Mouse (Mus musculus) limb, embryonic 12.5 days (tissue): Measurements from ENCODE around the gene Noc3l. TPM values are rescaled to one million over a fixed set of nuclear protein-coding genes. Genes with fewer than 3 reads are reported as not detected.

Source experiments
- ATAC-seq: fragments of 200-750 bp; cut with Nextera tagmentation; 2 replicates; pipeline ENCODE4 v1.8.0; 2017; ENCODE audit warnings: low read depth, moderate TSS enrichment; ENCODE audit not compliant: insufficient number of reproducible peaks, insufficient read depth, low FRiP score, low TSS enrichment
- H3K27ac ChIP-seq: fragments of 300-500 bp; sonication (generic); 2 replicates; pipeline ENCODE4 v1.5.1; 2016; ENCODE audit warnings: mild to moderate bottlenecking, moderate library complexity
- H3K27me3 ChIP-seq: fragments of 300-500 bp; sonication (generic); 2 replicates; pipeline ENCODE4 v1.6.1; 2016; ENCODE audit warnings: mild to moderate bottlenecking, moderate library complexity
- H3K36me3 ChIP-seq: fragments of 300-500 bp; sonication (generic); 2 replicates; pipeline ENCODE4 v1.6.1; 2016; ENCODE audit warnings: mild to moderate bottlenecking, moderate library complexity
- H3K4me1 ChIP-seq: fragments of 300-500 bp; sonication (generic); replicated peaks from 2 replicates; pipeline ENCODE4 v1.6.1; 2016
- H3K4me2 ChIP-seq: fragments of 300-500 bp; sonication (generic); 2 replicates; pipeline ENCODE4 v1.6.1; 2016; ENCODE audit warnings: mild to moderate bottlenecking, moderate library complexity
- H3K4me3 ChIP-seq: fragments of 300-500 bp; sonication (generic); replicated peaks from 2 replicates; pipeline ENCODE4 v1.5.1; 2016; ENCODE audit warnings: mild to moderate bottlenecking
- H3K9ac ChIP-seq: fragments of 300-500 bp; sonication (generic); replicated peaks from 2 replicates; pipeline ENCODE4 v1.6.1; 2016; ENCODE audit warnings: mild to moderate bottlenecking, moderate library complexity
- H3K9me3 ChIP-seq: fragments of 300-500 bp; sonication (generic); 2 replicates; pipeline ENCODE4 v1.6.1; 2016; ENCODE audit warnings: mild to moderate bottlenecking, moderate library complexity
- WGBS: fragments of 180-500 bp; shearing (Covaris S2); methylation state at CpG from one replicate; pipeline ENCODE4 v1.1.7; 2016; 5-methylcytosine and 5-hydroxymethylcytosine counted together
- polyA plus RNA-seq: library from polyadenylated mRNA; unstranded; fragments of >200 nt; fragmentation: Nextera tagmentation; extraction: Ambion mirVana; gene quantifications from 2 replicates; pipeline ENCODE4 v1.2.1, GENCODE M21; 2016

The Noc3l gene
- polyA plus RNA-seq, 1 experiment from 2014 or later = 10.0 TPM

GRCm38 (mm10) chr19:38818191-38818590 lies 846 bp downstream of the Noc3l start:
- no peaks in the 10 kb centered on the region for H3K9me3 ChIP-seq
- H3K36me3 ChIP-seq = peaks cover 31% of the 10 kb centered on the region
- no peak overlapping the region for H3K27ac ChIP-seq
- peaks cover 11% of the 10 kb centered on the region for H3K4me1 ChIP-seq
- H3K9ac ChIP-seq = peak overlapping the region; percentile 79; the same call in 1 of the 2 replicates
- H3K4me2 ChIP-seq = peak overlapping the region; percentile 86
- no peak for ATAC-seq
- peak overlapping the region; percentile 83 for H3K4me3 ChIP-seq
- WGBS = 40% methylated on average over 8 of the region's 8 CpGs
- H3K27me3 ChIP-seq = no peaks in the 10 kb centered on the region

- WGBS = 96% methylated on average over 6 of the region's 6 CpGs
- Histone ChIP-seq H3K9ac (no peak overlapping the region), H3K27ac (no peak overlapping the region), H3K4me2 (no peak overlapping the region), H3K4me1 (no peaks in the 10 kb centered on the region), H3K4me3 (no peak overlapping the region), H3K9me3 (no peaks in the 10 kb centered on the region), H3K27me3 (no peaks in the 10 kb centered on the region), H3K36me3 (peaks cover 85% of the 10 kb centered on the region)
- no peak for ATAC-seq
These were observed 20.2 kb downstream of the Noc3l start for GRCm38 (mm10) chr19:38798801-38799200.

GRCm38 (mm10) chr19:38798291-38798690 lies 20.7 kb downstream of the Noc3l start:
- no peak for ATAC-seq
- no peak overlapping the region for H3K9ac ChIP-seq
- 80% methylated on average over 1 of the region's 1 CpGs for WGBS
- H3K27ac ChIP-seq = no peak overlapping the region
- no peaks in the 10 kb centered on the region for H3K9me3 ChIP-seq
- H3K4me3 ChIP-seq = no peak overlapping the region
- no peaks in the 10 kb centered on the region for H3K27me3 ChIP-seq
- no peaks in the 10 kb centered on the region for H3K4me1 ChIP-seq
- no peak overlapping the region for H3K4me2 ChIP-seq
- H3K36me3 ChIP-seq = peaks cover 85% of the 10 kb centered on the region

GRCm38 (mm10) chr19:38796546-38796945 lies 22.5 kb downstream of the Noc3l start:
- WGBS = 83% methylated on average over 5 of the region's 5 CpGs

GRCm38 (mm10) chr19:38793563-38794045 lies 25.4 kb downstream of the Noc3l start:
- WGBS = 95% methylated on average over 7 of the region's 7 CpGs
- H3K4me1 ChIP-seq = no peaks in the 10 kb centered on the region
- no peaks in the 10 kb centered on the region for H3K27me3 ChIP-seq
- H3K27ac ChIP-seq = no peak overlapping the region
- H3K4me3 ChIP-seq = no peak overlapping the region
- H3K4me2 ChIP-seq = no peak overlapping the region
- H3K36me3 ChIP-seq = peaks cover 92% of the 10 kb centered on the region
- no peaks in the 10 kb centered on the region for H3K9me3 ChIP-seq
- no peak overlapping the region for H3K9ac ChIP-seq
- ATAC-seq = no peak

More at GRCm38 (mm10) chr19:38796546-38796945, 22.5 kb downstream of the Noc3l start:
- H3K4me2 ChIP-seq = no peak overlapping the region
- no peaks in the 10 kb centered on the region for H3K27me3 ChIP-seq
- H3K4me3 ChIP-seq = no peak overlapping the region
- no peak for ATAC-seq
- no peak overlapping the region for H3K27ac ChIP-seq
- no peaks in the 10 kb centered on the region for H3K4me1 ChIP-seq
- H3K36me3 ChIP-seq = peaks cover 84% of the 10 kb centered on the region
- H3K9ac ChIP-seq = no peak overlapping the region
- H3K9me3 ChIP-seq = no peaks in the 10 kb centered on the region

GRCm38 (mm10) chr19:38787756-38788155 lies 31.3 kb downstream of the Noc3l start:
- ATAC-seq = no peak

GRCm38 (mm10) chr19:38783542-38783941 lies 35.5 kb downstream of the Noc3l start:
- Histone ChIP-seq H3K27me3 (no peaks in the 10 kb centered on the region), H3K9me3 (no peaks in the 10 kb centered on the region), H3K4me2 (no peak overlapping the region), H3K4me1 (0 out of 2 replicates have a peak, but pooled peaks cover 3% of the 10 kb centered on the region), H3K4me3 (no peak overlapping the region), H3K27ac (no peak overlapping the region), H3K36me3 (peaks cover 23% of the 10 kb centered on the region), H3K9ac (no peak overlapping the region)
- ATAC-seq = no peak
- 90% methylated on average over 9 of the region's 9 CpGs for WGBS

More at GRCm38 (mm10) chr19:38787756-38788155, 31.3 kb downstream of the Noc3l start:
- H3K4me1 ChIP-seq = no peaks in the 10 kb centered on the region
- no peak overlapping the region for H3K4me2 ChIP-seq
- H3K27me3 ChIP-seq = no peaks in the 10 kb centered on the region
- WGBS = 92% methylated on average over 6 of the region's 6 CpGs
- no peaks in the 10 kb centered on the region for H3K9me3 ChIP-seq
- no peak overlapping the region for H3K4me3 ChIP-seq
- peaks cover 57% of the 10 kb centered on the region for H3K36me3 ChIP-seq
- no peak overlapping the region for H3K27ac ChIP-seq
- H3K9ac ChIP-seq = no peak overlapping the region

- Histone ChIP-seq H3K4me2 (no peak overlapping the region), H3K9ac (no peak overlapping the region), H3K4me1 (0 out of 2 replicates have a peak, but pooled peaks cover 3% of the 10 kb centered on the region), H3K4me3 (no peak overlapping the region), H3K9me3 (no peaks in the 10 kb centered on the region), H3K36me3 (peaks cover 7% of the 10 kb centered on the region), H3K27ac (no peak overlapping the region), H3K27me3 (no peaks in the 10 kb centered on the region)
- WGBS = 78% methylated on average over 2 of the region's 2 CpGs
- ATAC-seq = no peak
These were observed 40.2 kb downstream of the Noc3l start for GRCm38 (mm10) chr19:38778805-38779204.

GRCm38 (mm10) chr19:38775548-38775947 lies 43.5 kb downstream of the Noc3l start:
- no peaks in the 10 kb centered on the region for H3K9me3 ChIP-seq
- H3K4me1 ChIP-seq = 0 out of 2 replicates have a peak, but pooled peaks cover 3% of the 10 kb centered on the region
- no peaks in the 10 kb centered on the region for H3K27me3 ChIP-seq
- H3K9ac ChIP-seq = no peak overlapping the region
- 55% methylated on average over 4 of the region's 4 CpGs for WGBS
- ATAC-seq = no peak
- no peaks in the 10 kb centered on the region; the same call in 1 of the 2 replicates for H3K36me3 ChIP-seq
- no peak overlapping the region for H3K4me2 ChIP-seq
- no peak overlapping the region for H3K27ac ChIP-seq
- no peak overlapping the region for H3K4me3 ChIP-seq

GRCm38 (mm10) chr19:38766306-38766705 lies 52.7 kb downstream of the Noc3l start:
- ATAC-seq = no peak
- no peaks in the 10 kb centered on the region for H3K9me3 ChIP-seq
- 81% methylated on average over 2 of the region's 2 CpGs for WGBS
- H3K27ac ChIP-seq = no peak overlapping the region
- H3K4me3 ChIP-seq = no peak overlapping the region
- no peaks in the 10 kb centered on the region for H3K27me3 ChIP-seq
- no peak overlapping the region for H3K4me2 ChIP-seq
- no peak overlapping the region for H3K9ac ChIP-seq
- peaks cover 15% of the 10 kb centered on the region; the same call in 1 of the 2 replicates for H3K36me3 ChIP-seq
- H3K4me1 ChIP-seq = no peaks in the 10 kb centered on the region

GRCm38 (mm10) chr19:38760441-38760840 lies 58.6 kb downstream of the Noc3l start:
- Histone ChIP-seq H3K27me3 (no peaks in the 10 kb centered on the region), H3K4me2 (no peak overlapping the region), H3K36me3 (peaks cover 10% of the 10 kb centered on the region; the same call in 1 of the 2 replicates), H3K9ac (no peak overlapping the region), H3K4me3 (no peak overlapping the region), H3K9me3 (no peaks in the 10 kb centered on the region), H3K4me1 (peaks cover 12% of the 10 kb centered on the region), H3K27ac (no peak overlapping the region)
- no peak for ATAC-seq
- WGBS = 57% methylated on average over 3 of the region's 3 CpGs
